Mouse (Mus musculus) megakaryocyte, embryonic 14.5 days (primary cell): Measurements from ENCODE around the gene Cntn4.

Experiments
- FLI1 ChIP-seq: IDR thresholded peaks from 2 replicates; pipeline ENCODE4 v1.6.1; 2012; ENCODE audit warnings: low read length, inconsistent platforms, mixed read lengths
- GATA1 ChIP-seq: IDR thresholded peaks from 3 replicates; pipeline ENCODE4 v1.6.1; 2012; ENCODE audit warnings: mixed read lengths, low read length, inconsistent platforms, borderline replicate concordance

DNA sequence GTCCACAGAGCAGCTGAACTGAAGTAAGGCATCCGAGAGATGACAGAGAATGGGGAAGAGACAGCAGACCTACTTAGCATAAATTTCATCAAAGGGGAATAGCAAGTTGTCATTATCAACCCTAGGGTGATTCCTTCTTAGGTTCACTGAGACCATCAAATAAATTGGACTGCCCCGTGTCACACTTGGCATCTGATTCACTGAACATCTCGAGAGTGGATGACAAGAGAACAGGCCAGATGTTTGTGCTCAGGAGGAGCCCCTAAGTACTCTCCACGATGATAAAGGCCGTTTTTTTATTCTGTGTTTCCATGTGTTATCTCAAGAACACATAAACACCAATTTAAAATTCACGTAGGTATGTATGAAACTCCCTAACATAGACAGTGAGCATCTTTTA is 780.7 kb downstream of the Cntn4 start:
- TF ChIP-seq GATA1 (no peak), FLI1 (no peak)
